Mouse (Mus musculus): ENCODE results near the gene Meis2.

Meis2 gene

DNA sequence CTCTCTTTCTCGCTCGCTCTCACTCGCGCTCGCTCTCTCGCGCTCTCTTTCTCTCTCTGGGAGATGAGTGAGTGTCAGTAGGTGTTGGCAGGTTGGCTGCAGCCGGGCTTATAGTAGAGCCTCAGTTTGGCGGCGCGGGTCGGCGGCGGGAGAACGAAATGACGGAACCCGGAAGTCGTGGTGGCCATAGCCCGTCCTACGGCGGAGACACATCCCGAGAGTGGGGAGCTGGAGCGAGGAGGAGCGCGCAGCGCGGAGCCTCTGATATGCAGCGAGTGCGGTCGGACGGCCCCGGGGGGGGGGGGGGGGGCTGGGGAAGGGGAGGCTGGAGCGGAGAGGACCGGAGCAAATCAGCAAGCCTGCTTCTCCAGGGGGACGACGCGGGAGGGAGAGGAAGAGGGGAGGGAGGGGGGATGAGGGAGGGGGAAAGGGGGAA lies at the start of gene Meis2:
Gene Meis2, minus strand, starts transcription at position 270 of the 436 bp plus-strand sequence.
- peak; percentile 92 for DNase-seq

DNA sequence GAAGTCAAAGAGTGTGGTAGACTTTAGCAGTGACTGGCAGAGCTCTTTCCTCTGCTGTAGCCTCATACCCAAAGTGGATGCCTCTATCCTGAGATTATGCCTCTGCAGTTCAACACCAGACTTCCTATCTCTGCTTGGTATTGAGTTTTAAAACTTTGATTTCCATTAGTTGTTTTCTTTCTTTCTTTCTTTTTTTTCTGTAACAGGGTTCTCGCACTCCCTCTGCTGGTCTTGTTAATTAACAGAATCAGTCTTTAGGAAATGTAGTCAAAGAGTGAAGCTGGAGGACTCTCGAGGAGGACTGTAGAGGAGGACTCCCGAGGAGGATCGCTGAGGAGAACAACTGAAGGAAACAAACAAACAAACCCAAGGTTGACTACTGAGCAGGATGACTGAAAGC lies 40.6 kb upstream of the Meis2 start:
- DNase-seq, result peak; percentile 36

DNA sequence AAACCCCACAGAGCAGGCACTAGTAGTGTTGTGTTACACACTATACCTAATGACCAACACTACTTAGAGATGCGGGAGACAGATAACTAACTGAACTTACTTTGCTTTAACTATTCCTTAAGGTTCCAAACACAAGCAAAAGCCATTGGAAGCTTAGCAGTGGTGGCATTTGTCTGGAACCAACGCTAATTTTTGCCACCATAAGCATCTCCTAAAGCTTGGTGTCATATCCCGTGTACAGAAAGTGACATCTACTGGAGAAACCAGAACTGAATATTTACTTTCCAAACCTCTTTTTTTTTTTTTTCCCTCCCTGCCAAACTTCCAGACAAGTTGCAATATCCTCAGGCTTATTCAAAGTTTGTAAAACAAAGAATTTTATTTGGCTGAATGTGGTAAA lies 39.5 kb upstream of the Meis2 start:
- peak; percentile 16 for DNase-seq

DNA sequence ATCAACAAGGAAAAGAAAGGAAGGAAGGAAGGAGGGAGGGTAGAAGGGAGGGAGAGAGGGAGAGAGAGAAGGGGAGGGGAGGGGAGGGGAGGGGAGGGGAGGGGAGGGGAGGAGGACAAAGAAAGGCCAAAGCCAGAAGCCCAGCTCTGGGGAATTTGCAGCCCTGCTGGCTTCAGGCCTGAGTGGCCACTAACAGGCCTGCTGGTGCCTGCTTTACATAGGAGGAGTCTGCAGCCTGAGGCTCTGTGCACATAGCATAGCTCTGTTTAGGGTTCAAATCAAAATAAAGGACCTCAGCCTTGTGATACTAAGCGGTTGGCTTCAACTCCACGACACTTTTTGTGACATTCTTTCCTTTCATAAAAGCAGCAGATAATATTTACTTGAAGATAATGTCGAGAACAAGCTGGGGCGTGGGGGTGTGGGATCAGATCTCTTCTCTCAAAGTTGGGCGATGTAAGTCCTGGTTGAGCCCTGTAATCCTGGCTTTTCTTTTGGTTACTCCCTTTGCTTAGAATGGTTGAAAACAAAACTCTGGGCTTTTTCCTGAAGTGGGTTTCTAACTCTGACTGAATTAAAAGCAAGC lies 37.9 kb upstream of the Meis2 start:
- no peak for DNase-seq

DNA sequence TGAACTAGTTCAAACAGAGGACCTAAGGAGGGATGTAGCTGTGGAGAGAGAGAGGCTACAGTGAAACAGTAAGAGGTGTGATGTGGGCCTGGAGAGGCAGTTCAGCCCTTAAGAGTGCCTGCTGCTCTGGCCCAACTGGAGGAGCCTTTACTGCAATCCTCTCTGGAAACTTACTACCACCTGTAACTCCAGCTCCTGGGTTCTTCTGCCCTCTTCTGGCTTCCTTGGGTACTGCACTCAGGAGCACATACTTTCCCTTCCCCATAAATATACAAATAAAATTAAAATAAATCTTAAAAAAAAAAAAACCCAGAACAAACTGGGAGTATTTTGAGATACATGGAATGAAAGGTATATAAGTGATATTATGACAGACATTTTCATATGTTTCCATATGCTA lies 35.6 kb upstream of the Meis2 start:
- peak; percentile 61 for DNase-seq

DNA sequence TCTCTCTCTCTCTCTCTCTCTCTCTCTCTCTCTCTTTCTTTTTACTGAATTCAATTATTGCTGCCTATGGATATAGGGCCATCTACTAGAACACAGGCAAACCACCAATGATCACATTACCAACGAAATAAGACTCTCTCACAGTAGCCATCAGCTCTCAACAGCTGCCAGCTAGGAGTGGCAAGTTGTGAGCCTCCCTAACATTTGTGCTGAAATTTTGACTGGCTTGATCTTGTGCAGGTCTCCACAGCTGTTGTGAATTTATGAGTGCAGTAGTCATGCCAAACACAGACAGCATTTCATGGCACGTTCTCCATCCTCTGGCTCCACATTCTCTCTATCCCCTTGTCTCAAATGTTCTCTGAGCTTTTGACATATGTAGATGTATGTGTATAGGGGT lies 15.3 kb upstream of the Meis2 start:
- no peak for DNase-seq

DNA sequence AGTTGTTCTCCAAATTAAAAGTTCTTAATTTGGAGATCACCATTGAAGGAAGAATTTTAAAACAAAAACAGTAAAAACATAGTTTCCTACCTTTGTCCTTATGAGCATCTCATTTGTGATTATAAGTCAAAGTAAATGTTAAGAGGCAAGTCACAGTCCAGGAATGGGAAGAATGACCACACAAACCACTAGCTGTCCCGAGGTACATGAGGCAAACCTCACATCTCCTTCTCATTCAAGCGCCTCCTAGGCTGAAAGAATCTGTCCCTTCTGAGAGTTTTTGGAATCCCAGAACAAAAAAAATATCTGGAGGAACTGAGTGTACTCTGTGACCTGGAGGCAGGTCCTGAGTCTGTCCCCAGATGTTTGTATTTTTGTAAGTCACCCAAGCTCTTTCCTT lies 13.2 kb upstream of the Meis2 start:
- no peak for DNase-seq

DNA sequence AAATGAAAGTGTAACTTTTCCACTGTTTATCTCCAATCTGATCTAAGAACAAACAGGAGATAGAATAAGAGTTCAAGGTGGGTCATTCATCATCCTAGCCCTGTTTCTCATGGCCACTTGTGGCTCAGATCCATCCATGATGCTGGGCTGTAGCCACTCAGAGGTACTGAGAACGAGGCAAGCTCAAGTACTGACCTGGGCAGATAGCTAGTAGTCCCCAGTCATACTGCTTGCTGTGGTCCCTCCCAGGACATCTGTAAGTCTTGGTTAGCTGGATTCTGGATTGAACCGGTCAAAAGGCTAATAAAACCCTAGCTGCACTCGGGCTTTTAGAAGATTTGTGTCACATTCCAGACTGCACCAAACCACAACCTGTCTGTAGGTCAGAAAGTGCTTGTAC lies 12.1 kb upstream of the Meis2 start:
- DNase-seq, result no peak

DNA sequence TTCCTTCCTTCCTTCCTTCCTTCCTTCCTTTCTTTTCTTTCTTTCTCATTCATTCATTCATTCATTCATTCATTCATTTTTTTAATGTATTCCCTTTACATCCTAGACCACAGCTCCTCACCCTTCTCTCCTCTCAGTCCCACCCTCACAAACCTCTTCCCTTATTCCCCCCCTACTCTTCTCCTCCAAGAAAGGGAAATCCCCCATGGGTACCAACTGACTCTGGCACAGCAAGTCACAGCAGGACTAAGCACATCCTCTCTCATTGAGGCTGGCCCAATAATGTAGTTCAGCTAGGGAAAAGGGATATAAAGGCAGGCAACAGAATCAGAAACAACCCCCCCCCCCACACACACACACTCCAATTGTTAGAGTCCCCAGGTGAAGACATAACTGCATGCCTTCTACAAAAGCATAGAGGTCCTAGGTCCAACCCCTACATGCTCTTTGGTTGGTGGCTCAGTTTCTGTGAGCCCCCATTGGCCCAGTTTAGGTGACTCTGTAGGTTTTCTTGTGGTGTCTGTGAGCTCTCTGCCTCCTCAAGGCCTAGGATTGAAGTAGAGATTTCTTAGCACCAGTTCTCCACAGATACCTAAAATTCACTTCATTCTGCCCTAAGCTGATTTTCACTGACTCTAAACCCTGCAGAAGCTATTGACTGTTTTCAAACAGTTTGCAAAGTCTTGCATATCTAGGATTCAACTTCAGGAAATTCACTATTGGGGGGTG lies 11.3 kb upstream of the Meis2 start:
- no peak for DNase-seq

DNA sequence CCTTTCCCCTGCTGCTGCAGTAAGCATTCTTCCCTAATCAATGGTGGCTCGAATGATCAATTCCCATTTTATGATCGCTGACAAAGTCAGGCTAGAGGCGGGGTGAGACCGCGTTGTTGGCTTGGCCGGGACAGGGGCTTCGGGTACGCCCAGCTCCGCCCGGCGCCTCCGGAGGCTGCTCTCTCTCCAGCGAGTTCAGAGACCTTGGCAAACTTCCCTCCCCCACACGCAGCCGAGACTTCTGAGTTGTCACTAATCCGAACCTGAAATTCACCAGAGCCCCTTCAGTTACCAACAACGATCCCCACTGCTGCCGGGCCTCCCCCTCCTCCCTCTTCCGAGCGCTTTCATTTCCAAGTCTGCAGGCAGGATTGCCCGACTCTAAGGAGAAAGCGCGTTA lies 10.3 kb upstream of the Meis2 start:
- DNase-seq, result peak; percentile 81

DNA sequence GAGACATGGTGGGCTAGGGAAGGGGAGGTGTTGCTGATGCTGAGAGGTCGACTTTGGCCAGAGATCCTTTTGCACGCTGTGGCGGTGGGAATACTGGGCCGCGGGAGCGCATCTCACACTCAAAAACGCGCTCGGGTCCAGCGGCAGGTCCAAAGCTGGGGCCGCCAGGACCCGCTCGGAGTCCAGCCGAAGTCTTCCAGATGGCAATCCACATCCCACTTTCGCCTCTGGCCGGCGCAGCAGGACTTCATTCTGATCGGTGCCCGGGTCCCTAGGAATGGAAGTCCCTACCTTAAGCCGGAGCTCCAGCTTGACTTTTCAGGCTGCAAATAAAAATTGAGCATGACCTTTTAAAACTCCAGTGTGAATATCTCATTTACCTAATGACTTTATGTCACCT lies 9.8 kb upstream of the Meis2 start:
- peak; percentile 55 for DNase-seq

DNA sequence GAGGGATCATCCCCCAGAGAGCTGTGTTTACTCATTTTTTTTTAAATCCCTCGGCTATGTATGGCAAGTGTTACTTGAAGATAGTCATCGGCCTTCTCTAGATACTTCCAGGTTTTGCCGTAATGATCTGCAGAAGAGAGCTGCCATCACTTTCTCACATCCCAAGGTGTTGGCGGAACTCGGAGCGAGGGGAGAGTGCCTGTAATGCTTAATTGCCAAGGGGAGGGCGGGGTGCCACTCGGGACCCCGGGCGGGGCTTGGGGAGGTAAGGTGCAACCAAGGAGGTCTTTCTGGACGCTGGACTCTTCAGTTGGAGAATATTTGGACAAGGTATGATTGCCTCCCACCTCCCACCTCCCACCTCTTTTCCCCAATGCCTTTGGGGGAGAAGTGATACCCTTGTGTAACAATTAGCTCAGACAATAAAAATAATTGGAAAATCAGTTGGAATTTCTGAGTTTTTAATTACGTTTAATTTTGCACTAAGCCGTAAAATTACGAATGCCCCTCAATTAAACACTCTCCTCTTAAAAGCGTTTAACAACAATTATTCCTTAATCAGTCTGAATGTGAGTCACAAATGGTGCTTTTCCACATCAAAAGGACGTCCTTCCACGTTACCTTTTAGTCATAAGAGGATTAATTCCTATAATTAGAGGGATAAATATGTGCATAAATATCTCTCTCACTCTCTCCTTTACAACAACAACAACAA lies 9.2 kb upstream of the Meis2 start:
- no peak for DNase-seq

DNA sequence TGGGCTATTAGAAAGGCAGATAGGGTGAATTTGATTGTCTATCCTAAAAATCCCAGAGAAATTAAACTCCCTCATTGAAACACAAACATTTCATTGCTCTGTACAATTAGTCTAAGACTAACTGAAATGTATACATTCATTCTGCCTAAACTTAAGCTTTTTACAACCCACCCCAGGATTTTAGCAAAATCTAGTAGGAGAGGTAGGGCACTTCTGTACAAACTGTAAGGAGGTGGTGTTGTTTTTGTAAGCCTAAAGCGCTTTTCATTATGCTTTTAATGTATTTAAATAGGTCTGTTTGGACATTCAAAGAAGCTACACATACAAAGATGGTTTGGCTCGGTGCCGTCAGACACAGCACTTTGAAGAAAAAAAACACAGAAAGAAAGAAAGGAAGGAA lies 8.4 kb upstream of the Meis2 start:
- DNase-seq, result no peak

DNA sequence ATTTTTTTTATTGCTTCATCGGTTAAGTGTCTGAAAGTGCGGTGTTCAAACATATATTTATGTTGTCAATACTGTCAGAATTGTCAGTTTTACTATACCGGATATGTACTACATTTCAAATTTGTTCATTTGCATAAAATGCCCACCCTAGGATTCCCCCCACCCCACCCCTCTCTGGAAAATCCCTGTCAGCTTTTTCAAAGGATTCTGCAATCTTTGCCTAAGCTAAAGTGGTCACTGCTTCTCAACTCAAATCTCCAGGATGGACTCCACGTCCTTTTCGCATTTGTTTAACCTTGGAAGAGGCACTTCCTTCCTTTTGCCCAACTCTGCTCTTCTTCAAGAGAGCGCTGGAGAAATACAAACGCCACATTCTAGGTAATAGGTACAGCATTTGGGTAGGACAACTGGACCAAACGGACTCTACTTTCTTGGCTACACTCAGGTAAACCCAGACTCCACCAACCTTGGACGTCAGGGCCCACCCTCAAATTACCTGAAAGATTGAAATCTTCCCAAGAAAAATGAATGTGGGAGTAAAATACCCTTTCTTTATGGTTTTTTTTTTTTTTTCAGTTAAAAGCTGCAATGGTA lies 7.8 kb upstream of the Meis2 start:
- no peak for DNase-seq

DNA sequence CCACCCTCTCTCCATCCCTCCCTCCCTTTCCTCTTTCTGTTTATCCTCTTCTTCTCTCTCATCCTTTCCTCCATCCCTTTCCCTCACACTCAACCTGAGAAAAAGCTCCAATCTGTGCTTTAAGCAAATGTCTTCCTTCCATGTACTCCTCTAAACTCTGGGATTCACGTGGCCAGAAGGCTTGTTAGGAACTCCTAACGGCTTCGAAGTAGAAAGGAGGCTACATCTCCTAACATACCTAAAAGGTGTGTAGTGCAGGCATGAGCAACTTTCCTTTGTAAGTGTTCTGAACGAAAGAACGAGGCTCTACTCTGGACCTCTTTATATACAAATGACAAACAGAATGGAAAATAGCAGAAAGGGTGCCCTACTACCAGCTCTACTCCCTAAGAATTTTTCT lies 7.1 kb upstream of the Meis2 start:
- DNase-seq, result no peak

DNA sequence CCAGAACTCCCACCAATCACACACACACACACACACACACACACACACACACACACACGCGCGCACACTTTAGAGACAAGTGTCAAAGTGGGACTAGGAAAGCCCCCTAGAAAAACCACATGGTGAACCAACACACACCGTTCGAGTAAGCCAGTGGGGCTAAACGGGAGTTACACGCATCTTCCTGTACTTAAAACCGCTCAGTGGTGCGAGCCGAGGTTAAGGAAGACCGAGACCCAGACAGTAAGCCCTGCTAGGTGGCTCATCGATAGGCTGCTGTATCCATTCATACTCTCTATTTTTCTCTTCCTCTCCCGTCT lies 6.6 kb upstream of the Meis2 start:
- DNase-seq, result no peak

DNA sequence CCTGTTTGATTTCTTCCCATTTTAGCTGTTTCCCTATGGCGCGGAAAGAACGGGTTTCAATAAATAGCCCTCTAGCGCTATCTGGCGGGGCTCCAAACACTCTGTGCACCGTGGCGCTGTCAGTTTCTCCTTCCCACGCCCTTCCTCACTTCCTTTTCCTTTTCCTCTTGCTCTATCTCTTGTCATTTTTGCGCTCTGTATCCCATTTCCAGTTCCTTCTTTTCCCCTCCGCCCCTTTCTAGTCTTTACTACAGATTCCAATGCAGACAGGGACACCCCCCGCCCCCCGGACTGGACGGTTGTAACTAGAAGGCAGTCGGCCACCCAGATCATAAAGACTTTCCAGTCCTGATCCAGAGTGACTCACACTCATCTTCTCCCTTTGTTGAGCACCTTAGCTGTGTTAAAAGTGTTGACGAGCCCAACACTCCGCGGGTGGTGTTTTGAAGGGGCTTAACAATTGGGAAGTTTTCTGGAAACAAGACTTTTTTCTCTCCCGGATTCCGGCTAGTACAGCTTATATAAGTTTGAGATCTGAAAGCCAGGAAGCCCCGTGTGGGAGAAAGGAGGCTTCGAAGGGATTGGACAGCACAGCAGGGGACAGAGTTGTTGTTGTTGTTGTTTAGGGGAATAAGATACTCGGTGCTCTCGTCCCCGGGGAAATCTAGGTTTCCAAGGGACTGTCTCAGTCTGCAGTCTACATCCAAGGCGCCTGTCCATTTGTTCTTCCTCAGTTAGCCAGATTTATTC lies 6.1 kb upstream of the Meis2 start:
- peak; percentile 86 for DNase-seq

DNA sequence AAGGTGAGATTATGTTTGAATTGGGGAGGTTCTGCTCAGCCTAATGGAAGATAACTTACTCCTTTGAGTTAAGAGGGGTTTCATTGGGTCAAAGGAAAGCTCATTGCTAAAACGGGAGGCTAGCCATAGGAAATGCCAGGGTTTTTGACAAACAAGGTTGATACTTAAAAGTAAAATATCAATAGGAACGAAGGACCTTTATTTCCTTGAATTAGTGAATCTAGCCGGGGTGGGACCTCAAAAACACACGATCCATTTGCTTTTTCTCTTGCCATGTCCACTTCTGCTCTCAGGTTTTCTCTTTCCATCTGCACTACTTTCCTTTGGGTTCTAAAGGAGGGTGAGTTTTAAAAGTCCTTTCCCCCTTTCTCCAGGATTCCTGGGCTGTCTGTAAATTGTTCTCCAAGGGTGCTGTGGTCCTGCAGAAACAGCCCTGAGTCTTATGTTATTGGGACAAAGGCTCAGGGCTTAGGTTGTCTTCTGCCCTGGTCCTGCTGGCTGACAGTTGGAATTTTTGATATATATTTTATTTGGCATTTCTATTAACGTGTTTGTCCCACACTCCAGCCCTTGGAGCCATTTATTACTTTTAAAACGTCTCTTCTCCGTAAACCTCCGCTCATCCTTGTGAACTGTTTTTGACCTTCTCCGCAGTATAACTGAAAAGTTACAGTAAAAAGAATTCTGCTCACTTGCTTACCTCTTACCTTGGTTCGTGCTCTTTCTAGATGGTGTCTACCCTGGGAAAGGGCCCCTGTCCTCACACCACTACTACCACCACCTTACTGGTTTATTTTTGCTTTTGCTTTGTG lies 5.2 kb upstream of the Meis2 start:
- DNase-seq, result no peak

DNA sequence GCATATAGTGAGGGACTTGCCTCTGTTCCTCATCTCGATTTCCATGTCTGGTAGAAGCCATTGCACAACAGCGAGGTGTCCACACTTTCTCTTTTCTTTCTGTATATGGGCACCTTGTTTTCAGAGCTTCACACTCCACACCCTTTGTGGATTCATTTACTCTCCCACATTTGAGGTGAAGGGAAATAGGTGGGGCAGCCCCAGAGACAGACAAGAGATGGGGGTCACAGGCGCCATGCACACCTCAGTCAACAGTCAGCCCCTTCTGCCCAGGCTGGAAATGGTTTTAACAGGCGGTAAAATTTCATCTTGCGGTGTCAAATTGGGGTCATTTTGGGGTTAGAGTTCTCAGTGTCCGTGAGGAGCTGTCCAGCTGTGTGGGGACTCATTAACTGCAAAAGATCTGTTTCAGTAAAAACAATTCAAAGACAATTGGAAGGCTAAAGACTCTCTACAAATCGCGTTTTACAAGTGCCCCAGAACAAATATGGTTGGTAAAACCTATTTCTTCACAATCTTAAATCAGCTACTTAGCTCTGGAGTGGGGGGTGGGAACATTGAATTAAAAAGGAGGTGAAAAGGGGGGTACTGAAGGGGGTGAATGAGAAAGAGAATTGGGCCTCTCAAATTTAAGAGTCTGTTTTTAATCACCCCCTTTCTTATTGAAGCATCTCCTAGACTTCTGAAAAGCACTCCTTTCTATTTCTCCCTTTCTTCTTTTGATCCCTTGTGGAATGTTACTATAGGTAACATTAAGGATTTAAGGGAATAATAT lies 4.0 kb upstream of the Meis2 start:
- DNase-seq, result no peak

DNA sequence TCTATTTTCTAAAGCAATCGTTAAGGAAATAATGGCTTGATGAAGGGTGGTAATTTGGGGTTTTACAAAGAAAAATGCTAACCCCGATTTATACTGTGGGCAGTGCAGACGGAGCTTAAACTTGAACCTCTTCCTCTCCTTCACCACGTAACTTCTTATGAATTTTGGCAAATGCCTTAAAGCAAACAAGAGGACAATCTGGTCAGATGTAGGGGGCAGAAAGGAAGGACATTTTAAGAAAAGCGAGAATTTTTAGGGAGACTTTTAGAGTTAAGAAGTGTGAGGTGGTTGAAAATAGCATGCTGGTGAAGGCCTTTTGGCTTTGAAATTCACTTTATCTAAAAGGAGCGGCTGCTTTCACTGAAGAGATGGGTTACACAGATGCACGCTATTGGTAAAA lies 3.3 kb upstream of the Meis2 start:
- no peak for DNase-seq

DNA sequence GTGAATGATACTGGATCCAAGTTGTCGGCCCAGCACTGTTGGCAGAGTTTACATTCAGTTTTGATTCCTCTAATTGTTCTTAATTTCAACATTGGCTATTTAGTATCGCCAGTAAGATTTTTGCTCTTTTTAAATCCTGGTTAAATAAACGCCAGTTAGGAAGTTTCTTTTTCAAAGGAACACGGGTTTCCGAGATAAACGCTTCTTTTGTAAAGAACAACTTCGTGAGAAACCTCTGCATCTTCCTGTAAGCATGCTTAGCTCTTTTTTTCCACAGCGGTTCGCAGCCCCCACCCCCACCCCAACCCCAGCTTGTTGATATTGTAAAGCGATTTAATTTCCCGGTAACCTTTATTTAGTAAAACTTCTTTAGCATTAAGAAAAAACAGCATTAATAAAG lies 2.8 kb upstream of the Meis2 start:
- no peak for DNase-seq

DNA sequence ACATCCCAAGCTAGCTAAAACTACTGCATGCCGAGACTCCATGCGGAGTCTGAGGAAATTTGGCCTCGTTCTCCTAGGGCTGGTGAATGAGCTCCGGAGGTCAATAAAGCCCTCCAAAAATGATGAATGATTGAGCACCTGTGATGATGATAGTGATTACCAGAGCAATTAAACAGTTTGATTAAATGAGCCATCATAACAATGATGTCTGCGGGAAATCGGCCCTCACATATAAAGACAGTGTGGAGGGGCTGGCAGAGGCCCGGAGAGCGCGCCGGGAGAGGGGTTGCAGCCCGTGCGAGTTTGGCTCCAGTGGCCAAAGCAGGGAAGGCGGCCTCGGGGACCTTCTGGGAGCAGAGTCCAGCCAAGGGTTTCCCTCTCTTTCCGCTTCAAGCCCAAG lies 2.1 kb upstream of the Meis2 start:
- DNase-seq, result peak; percentile 42
